Mouse (Mus musculus): Measurements from ENCODE around the gene Gm20388.

Gm20388 gene

GRCm38 (mm10) chr8:121346862-121347261 is 1436.2 kb downstream of the Gm20388 start:
- DNase-seq (ENCODE audit: inconsistent ontology term): peak; percentile 76

GRCm38 (mm10) chr8:121348998-121349397 is 1438.4 kb downstream of the Gm20388 start:
- DNase-seq (ENCODE audit: inconsistent ontology term): no peak

- no peak for DNase-seq (ENCODE audit: inconsistent ontology term)
Measured at GRCm38 (mm10) chr8:121350803-121351202, 1440.2 kb downstream of the Gm20388 start.

- DNase-seq (ENCODE audit: inconsistent ontology term): no peak
Measured at GRCm38 (mm10) chr8:121354844-121355243, 1444.2 kb downstream of the Gm20388 start.

- no peak for DNase-seq (ENCODE audit: inconsistent ontology term)
Measured at GRCm38 (mm10) chr8:121357451-121357850, 1446.8 kb downstream of the Gm20388 start.

- DNase-seq (ENCODE audit: inconsistent ontology term): no peak
Measured at GRCm38 (mm10) chr8:121358609-121359008, 1448.0 kb downstream of the Gm20388 start.

- peak; percentile 43 for DNase-seq (ENCODE audit: inconsistent ontology term)
Measured at GRCm38 (mm10) chr8:121359131-121359981, 1448.7 kb downstream of the Gm20388 start.

- DNase-seq (ENCODE audit: inconsistent ontology term): no peak
Measured at GRCm38 (mm10) chr8:121360001-121360400, 1449.4 kb downstream of the Gm20388 start.

- no peak for DNase-seq (ENCODE audit: inconsistent ontology term)
Measured at GRCm38 (mm10) chr8:121361166-121361565, 1450.5 kb downstream of the Gm20388 start.

GRCm38 (mm10) chr8:121364646-121365045 is 1454.0 kb downstream of the Gm20388 start:
- no peak for DNase-seq (ENCODE audit: inconsistent ontology term)

GRCm38 (mm10) chr8:121365150-121365549 is 1454.5 kb downstream of the Gm20388 start:
- DNase-seq (ENCODE audit: inconsistent ontology term): no peak

- no peak for DNase-seq (ENCODE audit: inconsistent ontology term)
Measured at GRCm38 (mm10) chr8:121366655-121367054, 1456.0 kb downstream of the Gm20388 start.

GRCm38 (mm10) chr8:121368799-121369198 is 1458.2 kb downstream of the Gm20388 start:
- no peak for DNase-seq (ENCODE audit: inconsistent ontology term)

- no peak for DNase-seq (ENCODE audit: inconsistent ontology term)
Measured at GRCm38 (mm10) chr8:121369378-121369777, 1458.7 kb downstream of the Gm20388 start.

- no peak for DNase-seq (ENCODE audit: inconsistent ontology term)
Measured at GRCm38 (mm10) chr8:121371287-121371686, 1460.6 kb downstream of the Gm20388 start.

GRCm38 (mm10) chr8:121371911-121372638 is 1461.4 kb downstream of the Gm20388 start:
- DNase-seq (ENCODE audit: inconsistent ontology term): no peak

- DNase-seq (ENCODE audit: inconsistent ontology term): no peak
Measured at GRCm38 (mm10) chr8:121372639-121372986, 1462.0 kb downstream of the Gm20388 start.

- no peak for DNase-seq (ENCODE audit: inconsistent ontology term)
Measured at GRCm38 (mm10) chr8:121374284-121374683, 1463.6 kb downstream of the Gm20388 start.

- peak; percentile 84 for DNase-seq (ENCODE audit: inconsistent ontology term)
Measured at GRCm38 (mm10) chr8:121374777-121375176, 1464.1 kb downstream of the Gm20388 start.

- DNase-seq (ENCODE audit: inconsistent ontology term): peak; percentile 95
Measured at GRCm38 (mm10) chr8:121376116-121376950, 1465.7 kb downstream of the Gm20388 start.

GRCm38 (mm10) chr8:121377680-121378079 is 1467.0 kb downstream of the Gm20388 start:
- DNase-seq (ENCODE audit: inconsistent ontology term): no peak

- DNase-seq (ENCODE audit: inconsistent ontology term): no peak
Measured at GRCm38 (mm10) chr8:121379387-121379786, 1468.7 kb downstream of the Gm20388 start.

Data from Muller cell, postnatal 12 days (primary cell).